Mouse (Mus musculus) cerebellum, adult 9-11 months (tissue): ENCODE results near the gene Cap1.
"Not testable (repeated sequence)": the region's sequence is repeated elsewhere in the genome, so short reads cannot be mapped to it uniquely, and the experiment has no call there.

Source experiments
- DNase-seq: peaks from one replicate; pipeline ENCODE4 v3.0.0; 2022

Cap1 gene

DNA sequence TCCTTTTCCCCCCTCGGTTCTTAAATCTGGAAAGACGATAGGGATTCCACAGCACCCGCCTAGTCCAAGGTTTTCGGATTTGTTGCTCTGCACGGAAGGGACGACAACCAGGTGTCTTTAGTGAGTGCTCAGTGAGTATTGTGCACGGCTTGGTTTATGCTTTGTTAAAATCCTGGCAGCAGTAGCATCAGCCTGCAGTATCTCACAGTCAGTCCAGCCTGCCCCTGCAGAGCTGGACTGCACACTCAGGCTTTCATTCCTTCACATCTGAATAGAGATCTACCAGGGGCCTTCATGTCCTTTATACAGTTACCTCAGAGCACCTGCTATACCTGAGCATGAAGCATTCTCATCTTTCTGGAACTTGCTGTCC, 49.5 kb downstream of the Cap1 start:
- DNase-seq, result no peak

DNA sequence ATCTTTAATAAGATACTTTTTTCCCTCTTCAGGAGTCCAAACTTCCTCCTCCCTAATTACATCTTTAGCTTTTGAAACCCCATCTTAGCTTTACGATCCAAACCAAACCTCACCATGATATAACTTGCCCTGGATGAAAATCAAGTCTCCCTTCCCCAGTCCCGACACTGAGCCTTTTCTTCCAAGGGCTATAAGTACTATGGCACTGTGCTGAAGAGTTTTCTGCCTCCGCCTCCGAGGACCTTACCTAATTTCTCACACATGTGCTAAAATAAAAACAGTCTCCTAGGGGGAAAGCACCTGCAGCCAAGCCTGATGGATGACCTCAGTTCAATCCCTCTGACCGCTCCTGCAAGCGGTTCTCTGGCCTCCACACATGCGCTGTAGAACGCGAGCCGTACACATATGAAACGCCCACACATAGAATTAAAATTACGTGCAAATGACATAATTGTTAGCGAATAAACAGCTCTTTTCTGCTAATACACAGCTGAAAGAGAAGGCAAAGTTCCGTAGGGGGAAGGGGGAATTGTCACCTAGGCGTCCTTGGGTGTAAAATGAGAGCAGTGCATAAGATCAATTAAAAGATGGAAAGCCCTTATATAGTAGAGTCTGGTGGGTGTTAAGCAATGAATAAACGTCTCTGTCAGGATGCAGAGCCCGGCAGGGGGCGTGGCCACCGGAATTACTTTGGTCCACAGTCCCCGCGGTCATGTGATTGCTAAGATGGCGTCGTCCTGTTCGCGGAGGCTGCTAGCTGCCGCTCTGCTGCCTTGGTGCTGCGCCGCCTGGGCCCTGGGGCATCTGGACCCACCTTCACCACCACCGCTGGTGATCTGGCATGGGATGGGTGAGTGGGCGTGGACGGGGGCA, 50.1 kb downstream of the Cap1 start, which contains the start of gene Ppt1:
Ppt1 (plus strand) TSS at position 713 of the 873 bp plus-strand sequence.
- peak; percentile 89 for DNase-seq

DNA sequence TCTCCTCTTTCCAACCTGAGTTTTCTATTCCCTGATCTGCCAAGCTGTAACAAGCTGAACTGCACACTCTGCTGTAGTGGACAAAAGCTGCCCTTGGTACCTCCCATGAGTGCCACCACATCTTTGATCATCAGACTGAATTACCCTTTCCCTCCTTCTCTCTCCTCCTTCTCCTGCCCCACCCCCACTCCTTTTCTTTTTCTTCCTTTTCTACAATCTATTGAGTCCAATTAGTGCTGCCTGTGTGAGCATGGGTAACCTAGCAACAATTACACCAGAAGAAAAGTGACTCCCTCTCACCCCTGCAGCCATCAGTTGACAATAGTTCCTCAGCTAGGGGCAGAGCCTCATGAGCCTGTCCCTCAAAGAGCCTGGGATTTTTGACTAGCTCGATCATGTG, 54.0 kb downstream of the Cap1 start:
- no peak for DNase-seq

DNA sequence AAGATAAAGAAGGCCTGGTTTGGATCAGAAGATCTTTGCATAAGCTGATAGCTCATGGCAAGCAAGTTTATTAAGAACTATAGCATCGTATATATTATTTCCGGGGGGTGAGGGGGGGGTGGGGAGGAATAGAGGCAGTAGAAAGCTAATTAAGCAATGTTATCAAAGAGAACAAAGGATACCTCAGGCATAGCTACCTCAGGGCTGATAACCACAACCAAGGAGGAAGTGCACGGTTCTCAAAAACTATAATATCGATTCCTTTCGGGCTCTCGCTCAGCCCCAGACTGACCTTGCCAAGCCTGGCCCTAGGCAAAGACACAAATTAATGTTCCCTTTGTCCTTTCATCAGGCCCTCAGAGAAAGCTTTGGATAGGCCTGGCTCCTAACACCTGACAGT, 56.5 kb downstream of the Cap1 start:
- DNase-seq, result no peak

DNA sequence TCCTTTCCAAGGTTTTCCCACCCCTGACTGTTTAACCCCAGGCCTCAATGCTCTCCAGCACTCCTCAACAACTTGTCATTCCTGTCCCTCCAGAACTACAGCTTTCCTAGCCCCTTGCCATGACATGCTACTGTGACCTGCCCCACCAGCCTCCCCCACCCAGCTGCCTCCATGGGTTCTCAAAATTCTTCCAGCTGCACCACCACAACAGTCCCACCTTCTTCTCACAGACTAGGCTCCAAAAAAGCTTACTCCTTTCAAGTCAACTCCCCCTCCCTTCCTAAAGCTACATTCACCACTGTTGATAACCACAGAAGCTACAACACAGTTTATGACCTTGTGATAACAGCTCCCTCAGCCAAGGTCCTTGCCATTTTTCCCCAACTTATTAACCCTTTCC, 58.2 kb downstream of the Cap1 start:
- no peak for DNase-seq

DNA sequence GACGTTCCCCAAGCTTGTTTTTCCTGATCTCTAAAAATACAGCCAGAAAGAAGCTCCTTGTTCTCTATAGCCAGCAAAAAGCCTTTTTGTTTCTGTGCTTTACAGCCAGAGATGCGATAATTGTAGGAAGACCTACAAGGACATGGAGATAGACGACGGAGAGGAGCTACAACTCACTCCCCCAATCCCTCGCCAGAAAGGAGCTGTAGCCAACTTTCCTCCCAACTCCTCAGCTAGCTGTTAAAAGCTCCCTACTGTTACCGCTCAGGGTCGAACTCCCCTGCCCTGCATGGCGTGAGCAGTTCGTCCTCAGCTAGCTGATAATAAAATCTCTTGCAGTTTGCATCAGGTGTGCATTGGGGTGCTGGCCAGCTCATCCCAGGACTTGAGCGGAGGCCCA, 64.9 kb downstream of the Cap1 start:
- not testable (repeated sequence) for DNase-seq

DNA sequence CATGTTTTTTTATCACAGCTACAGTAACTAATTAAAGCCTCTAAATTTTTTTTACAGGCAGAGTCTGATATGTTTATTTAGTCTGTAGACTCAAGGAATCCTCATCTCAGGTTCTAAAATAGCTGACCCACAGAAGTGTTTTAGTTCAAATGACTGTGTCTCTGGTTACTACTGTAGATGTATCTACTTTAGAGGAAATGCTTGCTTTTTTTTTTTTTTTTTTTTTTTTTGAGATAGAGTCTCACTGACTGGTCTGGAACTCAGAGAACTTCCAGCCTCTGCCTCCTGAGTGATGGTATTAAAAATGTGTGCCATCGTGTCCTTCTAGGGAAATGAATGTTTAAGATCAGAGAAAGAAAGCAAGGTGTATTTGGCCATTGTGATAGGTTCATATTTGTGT, 69.7 kb downstream of the Cap1 start:
- DNase-seq, result no peak

DNA sequence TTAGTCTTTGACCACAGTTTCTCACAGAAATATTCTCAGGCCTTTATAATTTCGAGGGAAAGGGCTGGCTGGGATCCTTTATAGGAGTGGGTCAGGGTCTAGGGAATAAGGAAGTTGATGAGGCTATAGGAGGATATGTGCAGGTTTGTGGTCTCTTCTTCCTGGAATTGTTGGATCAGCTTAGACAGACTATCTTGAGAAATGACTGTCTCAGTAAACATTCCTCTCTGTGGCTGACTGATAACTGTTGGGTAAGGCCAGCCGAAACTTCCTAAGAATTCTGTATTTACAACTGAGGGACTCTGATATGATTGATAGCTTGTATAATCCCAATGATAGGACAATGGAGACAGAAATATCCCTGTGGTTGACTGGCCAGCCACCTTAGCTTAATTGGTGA, 74.0 kb downstream of the Cap1 start:
- DNase-seq, result no peak

DNA sequence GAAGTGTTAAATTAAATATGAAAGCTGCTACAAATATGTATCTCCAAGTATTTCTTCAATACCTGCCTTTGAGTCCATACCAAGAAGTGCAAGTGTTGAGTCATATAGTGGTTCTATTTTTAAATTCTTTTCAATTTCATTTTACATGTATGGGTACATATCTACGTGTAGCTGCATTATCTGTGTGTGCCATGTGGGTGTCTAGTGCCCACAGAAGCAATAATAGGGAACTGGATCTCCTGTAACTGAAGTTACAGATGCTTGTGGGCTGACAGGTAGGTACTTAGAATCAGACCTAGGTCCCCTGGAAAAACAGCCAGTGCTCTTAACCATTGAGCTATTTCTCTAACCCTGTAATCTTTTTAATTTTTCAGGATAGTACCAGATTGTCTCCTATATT, 74.7 kb downstream of the Cap1 start:
- DNase-seq, result no peak
